Mouse (Mus musculus): ENCODE data around the gene Pgam5.

The Pgam5 gene

DNA sequence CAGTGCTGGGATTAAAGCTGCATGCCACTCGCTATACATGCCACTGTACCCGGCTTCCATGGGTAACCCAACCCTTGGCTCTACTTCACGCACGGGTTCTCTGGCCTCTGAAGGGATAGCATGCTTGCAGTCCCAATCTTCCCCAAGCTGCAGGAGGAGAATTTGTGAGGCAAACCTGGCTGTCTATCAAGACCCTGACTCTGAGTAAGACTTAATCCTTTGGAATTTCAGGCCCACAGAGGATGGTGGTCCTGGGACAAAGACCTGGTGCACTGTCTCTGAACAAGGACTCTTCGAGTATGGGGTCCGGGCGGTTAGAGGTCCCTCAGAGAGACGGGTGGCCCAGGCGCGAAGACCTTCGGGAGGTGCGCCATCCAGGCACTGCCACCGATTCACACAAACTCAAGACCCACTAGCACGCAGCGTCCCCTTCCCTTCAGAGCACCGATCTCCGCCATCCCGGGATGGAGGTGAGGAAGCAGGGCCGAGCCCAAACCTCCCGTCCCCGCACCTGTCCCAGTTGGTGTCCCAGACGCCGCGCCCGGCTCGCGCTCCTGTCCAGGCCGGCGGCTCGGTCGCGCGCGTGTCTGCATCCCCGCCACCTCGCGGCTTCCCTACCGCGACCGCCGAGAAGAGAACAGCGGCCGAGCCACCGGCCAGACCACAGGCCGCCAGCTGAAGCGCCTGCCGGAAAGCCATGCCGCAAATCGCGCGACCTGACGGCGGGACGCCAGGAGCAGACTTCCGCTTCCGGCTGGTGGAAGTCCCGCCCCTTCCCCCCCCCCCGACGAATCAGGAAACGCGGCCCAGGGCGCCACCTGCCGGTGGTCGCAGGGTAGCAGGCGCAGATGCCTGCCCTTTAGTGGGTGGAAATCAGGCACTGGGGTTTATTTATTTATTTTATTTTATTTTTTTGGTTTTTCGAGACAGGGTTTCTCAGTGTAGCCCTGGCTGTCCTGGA is at the start of gene Pgam5:
TSS of gene Pgam5 (minus strand) at position 773 of the 961 bp plus-strand sequence.
- DNase-seq (ENCODE audit: low read depth, low spot score), result peak; percentile 78

- DNase-seq (ENCODE audit: low read depth, low spot score), result no peak
Observed at GRCm38 (mm10) chr5:110313127-110313526, 43.4 kb upstream of the Pgam5 start.

- DNase-seq (ENCODE audit: low read depth, low spot score), result no peak
Observed at GRCm38 (mm10) chr5:110308861-110309260, 39.1 kb upstream of the Pgam5 start.

GRCm38 (mm10) chr5:110300591-110300990 is 30.9 kb upstream of the Pgam5 start:
- no peak for DNase-seq (ENCODE audit: low read depth, low spot score)

GRCm38 (mm10) chr5:110296637-110297036 is 26.9 kb upstream of the Pgam5 start:
- DNase-seq (ENCODE audit: low read depth, low spot score), result no peak

GRCm38 (mm10) chr5:110291649-110292048 is 21.9 kb upstream of the Pgam5 start:
- no peak for DNase-seq (ENCODE audit: low read depth, low spot score)

DNA sequence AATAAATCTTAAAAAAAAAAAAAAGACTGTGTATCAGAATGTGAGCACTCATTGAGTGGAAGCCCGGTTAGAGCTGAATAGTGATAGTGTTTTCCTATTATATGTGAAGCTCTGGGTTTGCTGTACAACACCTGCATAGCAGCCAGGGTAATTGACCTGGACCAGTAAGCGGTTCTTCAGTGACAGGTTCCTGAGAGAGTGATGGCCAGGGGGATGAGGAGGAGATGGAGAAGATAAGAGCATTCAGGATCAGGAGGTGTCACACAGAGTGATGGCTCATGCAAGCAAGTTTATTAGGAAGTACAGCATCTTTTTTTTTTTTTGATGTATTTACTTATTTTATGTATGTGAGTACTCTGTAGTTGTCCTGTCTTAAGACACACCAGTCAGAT is 17.4 kb upstream of the Pgam5 start:
- DNase-seq (ENCODE audit: low read depth, low spot score), result no peak

- no peak for DNase-seq (ENCODE audit: low read depth, low spot score)
Observed at GRCm38 (mm10) chr5:110286446-110287083, 16.9 kb upstream of the Pgam5 start.

DNA sequence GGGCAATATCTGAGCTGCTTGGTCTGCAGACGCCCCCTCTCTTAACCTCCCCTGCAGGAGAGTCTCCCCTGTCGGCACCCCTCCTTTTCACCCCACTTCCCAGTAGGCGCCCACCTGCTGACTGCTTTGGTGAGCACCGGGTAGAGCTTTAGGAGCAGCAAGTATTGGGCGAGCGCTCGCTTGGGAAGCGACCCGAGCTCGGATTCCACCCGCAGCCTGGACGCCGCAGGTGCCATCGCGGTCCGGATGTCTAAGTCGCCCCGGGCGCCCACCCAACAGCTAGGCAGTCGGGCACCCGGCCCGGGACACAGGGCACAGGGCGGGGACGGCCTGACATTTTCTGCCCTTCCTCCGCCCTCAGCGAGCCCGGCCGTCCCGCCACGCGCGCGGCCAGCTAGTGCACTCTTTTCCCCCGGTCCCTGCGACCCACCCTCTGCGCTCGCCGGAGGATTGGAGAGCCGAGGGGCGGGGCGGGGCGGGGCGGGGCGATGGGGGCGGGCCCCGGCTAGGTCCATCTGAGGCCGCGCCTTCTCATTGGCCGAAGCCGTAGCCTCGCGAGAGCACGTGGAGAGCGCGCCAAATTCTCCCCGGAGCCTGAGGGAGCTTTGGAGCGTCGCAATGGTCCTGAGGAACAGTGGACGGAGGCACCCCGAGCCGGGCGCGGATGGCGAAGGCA is 16.2 kb upstream of the Pgam5 start, which contains the start of the genes Pxmp2 and Pole:
TSS of gene Pxmp2 (minus strand) at position 417 of the 676 bp plus-strand sequence.
TSS of gene Pole (plus strand) at position 537 of the 676 bp plus-strand sequence.
- peak; percentile 71 for DNase-seq (ENCODE audit: low read depth, low spot score)

DNA sequence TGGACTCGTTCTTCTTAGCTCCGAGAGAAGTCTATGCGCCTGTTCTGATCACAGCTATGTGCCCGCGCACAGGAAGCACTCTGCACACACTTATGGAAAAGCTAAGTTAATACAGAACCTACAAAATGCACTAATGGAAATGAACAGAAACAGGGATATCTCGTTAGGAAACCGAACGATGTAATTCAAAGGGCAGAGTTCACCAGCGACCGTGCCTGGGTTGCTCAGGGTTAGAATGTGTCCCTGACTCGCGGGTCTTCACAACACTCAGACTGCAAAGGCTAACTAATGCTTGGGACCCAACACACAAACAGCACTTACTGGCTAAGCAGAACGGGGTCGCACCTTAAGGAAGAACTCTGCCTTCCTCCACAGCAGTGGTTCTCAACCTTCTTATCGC is 15.4 kb upstream of the Pgam5 start:
- DNase-seq (ENCODE audit: low read depth, low spot score), result no peak

- no peak for DNase-seq (ENCODE audit: low read depth, low spot score)
Observed at GRCm38 (mm10) chr5:110284536-110284935, 14.8 kb upstream of the Pgam5 start.

DNA sequence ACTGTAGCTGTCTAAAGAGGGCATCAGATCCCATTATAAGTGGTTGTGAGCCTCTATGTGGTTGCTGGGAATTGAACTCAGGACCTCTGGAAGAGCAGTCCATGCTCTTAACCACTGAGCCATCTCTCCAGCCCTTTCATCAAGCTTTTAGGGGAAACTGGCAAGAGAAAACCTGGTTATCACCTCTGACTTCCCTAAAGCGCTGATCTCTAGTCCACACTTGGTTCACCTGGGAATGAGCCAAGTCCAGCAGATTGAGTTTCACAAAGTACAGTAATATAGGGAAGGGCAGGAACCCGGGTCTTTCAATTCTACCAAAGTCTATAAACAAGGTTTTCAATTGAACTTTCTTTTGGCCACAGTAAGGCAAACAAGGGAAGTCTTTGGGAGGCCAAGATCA is 12.3 kb upstream of the Pgam5 start:
- no peak for DNase-seq (ENCODE audit: low read depth, low spot score)

- no peak for DNase-seq (ENCODE audit: low read depth, low spot score)
Observed at GRCm38 (mm10) chr5:110276910-110277309, 7.2 kb upstream of the Pgam5 start.

DNA sequence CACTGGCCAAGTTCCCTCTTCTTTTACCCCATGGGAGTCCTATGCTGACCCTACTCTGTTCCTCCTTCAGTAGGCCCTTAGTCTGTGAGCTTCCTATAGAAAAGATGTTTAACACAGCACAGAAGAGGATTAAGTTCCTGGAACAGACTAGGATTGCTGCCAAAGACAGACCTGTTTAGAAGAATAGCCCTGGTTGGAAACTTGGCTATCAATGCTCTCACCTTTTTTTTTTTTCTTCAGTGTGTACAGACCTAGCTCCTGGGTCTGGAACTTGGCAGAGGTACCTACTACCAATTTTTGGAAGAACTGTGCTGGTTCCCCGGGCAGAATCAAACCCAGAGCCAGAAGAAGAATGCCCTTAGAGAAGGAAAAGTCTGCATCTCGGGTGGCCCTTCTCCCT is 6.7 kb upstream of the Pgam5 start:
- DNase-seq (ENCODE audit: low read depth, low spot score), result no peak

- no peak for DNase-seq (ENCODE audit: low read depth, low spot score)
Observed at GRCm38 (mm10) chr5:110274846-110275245, 5.1 kb upstream of the Pgam5 start.

GRCm38 (mm10) chr5:110274147-110274546 is 4.4 kb upstream of the Pgam5 start:
- no peak for DNase-seq (ENCODE audit: low read depth, low spot score)

DNA sequence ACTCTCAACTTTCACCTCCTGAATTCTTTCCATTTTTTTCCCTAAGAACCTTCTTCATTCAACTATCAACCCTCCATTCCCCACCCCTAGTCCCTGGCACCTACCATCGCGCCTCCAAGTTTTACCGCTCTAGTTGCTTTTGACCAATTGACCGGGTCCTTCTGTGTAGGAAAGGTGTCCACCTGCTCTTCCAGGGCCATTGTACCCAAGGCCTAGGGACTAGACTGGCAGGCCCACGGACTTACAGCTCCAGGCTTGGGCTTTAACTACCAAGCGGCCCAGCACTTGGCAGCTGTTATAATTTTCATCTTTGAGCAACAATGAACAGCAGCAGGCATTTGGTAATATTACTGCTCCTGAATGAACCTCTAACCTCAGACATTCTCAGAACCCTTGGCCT is 529 bp upstream of the Pgam5 start:
- DNase-seq (ENCODE audit: low read depth, low spot score), result no peak

DNA sequence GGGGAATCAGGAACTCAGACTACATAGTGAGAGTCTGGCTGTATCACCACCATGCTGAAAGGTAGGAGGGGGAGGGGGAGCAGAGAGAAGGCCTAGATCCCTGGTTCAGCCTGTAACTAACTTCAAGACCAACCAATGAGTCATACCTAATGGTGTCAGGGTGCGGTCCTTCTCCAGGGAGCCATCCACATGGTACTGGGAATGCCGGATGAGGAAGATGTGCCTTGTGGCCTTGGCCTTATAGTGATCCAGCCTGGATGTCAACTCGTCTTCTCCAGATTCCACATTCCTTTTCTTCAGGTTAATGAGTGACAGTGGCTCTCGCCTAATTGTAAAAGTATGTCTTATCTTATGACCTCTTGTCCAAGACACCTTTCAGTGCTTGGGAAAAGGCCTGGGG is 2.8 kb downstream of the Pgam5 start:
- DNase-seq (ENCODE audit: low read depth, low spot score), result no peak

DNA sequence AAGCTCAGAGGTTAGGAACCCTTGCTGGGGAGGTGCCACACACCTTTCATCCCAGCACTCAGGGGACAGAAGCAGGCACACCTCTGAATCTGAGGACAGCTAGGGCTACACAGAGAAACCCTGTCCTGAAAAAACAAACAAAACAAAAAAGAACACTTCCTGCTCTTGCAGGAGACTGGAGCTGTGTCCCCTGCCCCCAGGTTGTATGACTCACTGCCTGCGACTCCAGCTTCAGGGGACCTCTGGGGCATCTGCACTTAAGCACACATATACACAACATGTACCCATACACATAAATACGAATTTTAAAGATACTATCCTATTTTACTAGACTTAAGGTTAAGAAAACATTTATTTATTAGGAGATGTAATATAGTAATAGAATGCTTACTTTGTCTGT is 25.6 kb downstream of the Pgam5 start:
- DNase-seq (ENCODE audit: low read depth, low spot score), result no peak

GRCm38 (mm10) chr5:110232346-110232745 is 37.4 kb downstream of the Pgam5 start:
- no peak for DNase-seq (ENCODE audit: low read depth, low spot score)

- no peak for DNase-seq (ENCODE audit: low read depth, low spot score)
Observed at GRCm38 (mm10) chr5:110231638-110232037, 38.1 kb downstream of the Pgam5 start.

DNA sequence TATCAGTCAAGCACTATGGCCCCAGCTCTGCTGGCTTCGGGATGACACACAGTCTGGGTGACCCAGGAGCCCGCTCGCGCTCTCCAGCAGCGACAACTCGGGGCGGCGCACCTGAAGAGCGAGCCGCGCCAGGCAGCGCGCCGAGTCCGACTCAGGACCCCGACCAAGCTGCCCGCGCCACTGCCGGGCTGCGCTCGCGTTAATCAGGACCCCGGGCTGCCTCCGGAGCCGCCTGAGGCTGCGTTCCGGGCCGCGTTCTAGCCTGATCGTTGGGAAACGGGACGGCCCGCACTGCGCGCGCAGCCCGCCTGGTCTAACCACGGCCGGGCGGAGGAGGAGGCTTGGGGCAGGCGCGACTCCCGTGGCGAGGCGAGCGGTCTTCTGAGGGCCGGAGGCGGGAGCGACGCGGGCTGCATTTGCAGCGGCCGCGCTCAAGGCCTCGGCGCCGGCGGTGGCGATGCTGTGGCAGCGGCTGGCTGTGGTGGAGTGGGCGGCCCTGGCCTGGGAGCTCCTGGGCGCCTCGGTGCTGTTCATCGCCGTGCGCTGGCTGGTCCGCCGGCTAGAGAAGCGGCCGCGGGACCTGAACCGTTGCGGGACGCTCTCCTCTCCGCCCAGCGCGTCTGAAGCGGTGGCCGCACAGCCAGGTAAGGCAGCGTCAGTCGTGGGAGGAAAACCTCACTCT is 38.8 kb downstream of the Pgam5 start, which contains the start of gene Ankle2:
TSS of gene Ankle2 (plus strand) at position 225 of the 682 bp plus-strand sequence.
- DNase-seq (ENCODE audit: low read depth, low spot score), result peak; percentile 76
